Mouse (Mus musculus) liver, embryonic 13.5 days (tissue): ENCODE measurements around the gene Ngp. TPM values are rescaled to one million over a fixed set of nuclear protein-coding genes. Genes with fewer than 3 reads are reported as not detected.
"Not testable (repeated sequence)": the region's sequence is repeated elsewhere in the genome, so short reads cannot be mapped to it uniquely, and the experiment has no call there.

Experiments
- ATAC-seq: fragments of 200-750 bp; cut with Nextera tagmentation; 2 replicates; pipeline ENCODE4 v1.8.0; 2017; ENCODE audit warnings: low read depth, mild to moderate bottlenecking, moderate number of reproducible peaks, moderate library complexity
- DNase-seq: peaks from one replicate; pipeline ENCODE4 v3.0.0; 2022
- H3K27ac ChIP-seq: fragments of 300-500 bp; sonication (generic); 2 replicates; pipeline ENCODE4 v1.5.1; 2015; ENCODE audit warnings: moderate library complexity, mild to moderate bottlenecking, inconsistent platforms
- H3K27me3 ChIP-seq: fragments of 300-500 bp; sonication (generic); 2 replicates; pipeline ENCODE4 v1.6.1; 2015; ENCODE audit warnings: mild to moderate bottlenecking, inconsistent platforms
- H3K36me3 ChIP-seq: fragments of 300-500 bp; sonication (generic); 2 replicates; pipeline ENCODE4 v1.6.1; 2015; ENCODE audit warnings: mild to moderate bottlenecking, inconsistent platforms
- H3K4me1 ChIP-seq: fragments of 300-500 bp; sonication (generic); replicated peaks from 2 replicates; pipeline ENCODE4 v1.6.1; 2015; ENCODE audit warnings: inconsistent platforms
- H3K4me2 ChIP-seq: fragments of 300-500 bp; sonication (generic); 2 replicates; pipeline ENCODE4 v1.6.1; 2015; ENCODE audit warnings: inconsistent platforms, mild to moderate bottlenecking, moderate library complexity
- H3K4me3 ChIP-seq: fragments of 300-500 bp; sonication (generic); replicated peaks from 2 replicates; pipeline ENCODE4 v1.5.1; 2015; ENCODE audit warnings: mild to moderate bottlenecking, inconsistent platforms
- H3K9ac ChIP-seq: fragments of 300-500 bp; sonication (generic); 2 replicates; pipeline ENCODE4 v1.6.1; 2015; ENCODE audit warnings: mild to moderate bottlenecking, inconsistent platforms
- H3K9me3 ChIP-seq: fragments of 300-500 bp; sonication (generic); replicated peaks from 2 replicates; pipeline ENCODE4 v1.6.1; 2016; ENCODE audit warnings: inconsistent platforms
- WGBS: fragments of 180-500 bp; shearing (Covaris S2); methylation state at CpG from one replicate; pipeline ENCODE4 v1.1.7; 2015; ENCODE audit not compliant: insufficient replicate concordance; 5-methylcytosine and 5-hydroxymethylcytosine counted together
- polyA plus RNA-seq: library from polyadenylated mRNA; unstranded; fragments of >200 nt; fragmentation: Nextera tagmentation; extraction: Ambion mirVana; gene quantifications from 2 replicates; pipeline ENCODE4 v1.2.1, GENCODE M21; 2015

Ngp gene
- polyA plus RNA-seq, 1 experiment from 2014 or later: 46.6 TPM

DNA sequence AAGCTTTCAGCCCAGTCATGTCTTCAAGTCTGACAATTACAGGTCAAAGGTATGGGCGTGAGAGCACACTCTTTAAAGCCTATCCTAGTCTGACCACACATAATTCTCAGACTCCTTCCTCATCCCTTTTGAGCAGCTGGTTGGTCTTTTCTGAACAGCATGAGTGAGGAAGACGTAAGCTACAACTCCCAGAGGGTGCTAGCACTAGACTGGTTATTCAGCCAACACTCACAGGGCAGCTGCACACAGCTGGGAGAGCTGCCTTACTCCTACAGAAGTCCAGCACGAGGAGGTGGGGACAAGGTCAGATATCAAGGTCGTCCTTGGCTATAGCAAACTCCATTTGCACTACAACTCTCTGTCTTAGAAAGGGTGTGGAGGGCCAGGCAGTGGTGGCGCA lies 18.9 kb upstream of the Ngp start:
- H3K27me3 ChIP-seq: no peaks in the 10 kb centered on the region
- H3K9me3 ChIP-seq: no peaks in the 10 kb centered on the region
- WGBS: 70% methylated on average over 5 of the region's 5 CpGs
- no peak overlapping the region for H3K9ac ChIP-seq
- DNase-seq (no peak), ATAC-seq (no peak)
- no peak overlapping the region for H3K27ac ChIP-seq
- H3K36me3 ChIP-seq: peaks cover 22% of the 10 kb centered on the region; the same call in 1 of the 2 replicates
- no peak overlapping the region for H3K4me3 ChIP-seq
- H3K4me1 ChIP-seq: peaks cover 5% of the 10 kb centered on the region; the same call in 1 of the 2 replicates
- H3K4me2 ChIP-seq: no peak overlapping the region

DNA sequence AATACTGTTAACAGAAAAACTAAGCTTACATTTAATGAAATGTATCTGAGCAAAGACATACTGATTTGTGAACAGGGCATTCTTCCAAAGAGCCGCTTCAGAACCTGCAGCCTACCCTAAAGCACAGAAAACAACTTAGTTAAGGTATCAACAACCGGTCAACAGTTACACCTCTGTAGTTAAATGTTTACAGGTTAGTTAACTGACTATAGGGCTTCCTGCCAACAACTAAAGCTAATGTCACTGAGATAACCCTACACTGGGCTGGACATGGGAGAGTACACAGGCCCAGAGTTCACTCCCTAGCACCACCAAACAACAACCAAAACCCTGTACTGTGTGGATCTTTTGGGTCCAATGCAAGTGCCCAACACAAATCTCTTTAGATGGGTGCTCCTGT lies 16.8 kb upstream of the Ngp start:
- Histone ChIP-seq H3K27ac (no peak overlapping the region), H3K4me1 (peaks cover 22% of the 10 kb centered on the region), H3K9ac (no peak overlapping the region), H3K9me3 (no peaks in the 10 kb centered on the region), H3K27me3 (no peaks in the 10 kb centered on the region), H3K4me3 (no peak overlapping the region), H3K4me2 (no peak overlapping the region), H3K36me3 (peaks cover 19% of the 10 kb centered on the region; the same call in 1 of the 2 replicates)
- ATAC-seq (no peak), DNase-seq (no peak)
- 81% methylated on average over 2 of the region's 2 CpGs for WGBS

DNA sequence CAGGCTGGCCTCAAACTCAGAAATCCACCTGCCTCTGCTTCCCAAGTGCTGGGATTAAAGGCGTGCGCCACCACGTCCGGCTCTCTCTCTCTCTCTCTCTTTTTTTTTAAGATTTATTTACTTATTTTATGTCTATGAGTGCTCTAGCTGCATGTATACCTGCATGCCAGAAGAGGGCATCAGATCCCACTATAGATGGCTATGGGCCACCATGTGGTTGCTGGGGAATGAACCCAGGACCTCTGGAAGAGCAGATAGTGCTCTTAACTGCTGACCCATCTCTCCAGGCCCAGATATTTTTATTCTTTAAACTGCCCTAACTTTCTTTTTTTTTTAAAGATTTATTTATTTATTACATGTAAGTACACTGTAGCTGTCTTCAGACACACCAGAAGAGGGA lies 16.3 kb upstream of the Ngp start:
- DNase-seq, H3K4me2 ChIP-seq, H3K27me3 ChIP-seq, H3K9ac ChIP-seq, H3K9me3 ChIP-seq, H3K27ac ChIP-seq, ATAC-seq, H3K4me3 ChIP-seq: not testable (repeated sequence)
- peaks cover 22% of the 10 kb centered on the region for H3K4me1 ChIP-seq
- 82% methylated on average over 4 of the region's 4 CpGs for WGBS
- H3K36me3 ChIP-seq: peaks cover 18% of the 10 kb centered on the region; the same call in 1 of the 2 replicates

DNA sequence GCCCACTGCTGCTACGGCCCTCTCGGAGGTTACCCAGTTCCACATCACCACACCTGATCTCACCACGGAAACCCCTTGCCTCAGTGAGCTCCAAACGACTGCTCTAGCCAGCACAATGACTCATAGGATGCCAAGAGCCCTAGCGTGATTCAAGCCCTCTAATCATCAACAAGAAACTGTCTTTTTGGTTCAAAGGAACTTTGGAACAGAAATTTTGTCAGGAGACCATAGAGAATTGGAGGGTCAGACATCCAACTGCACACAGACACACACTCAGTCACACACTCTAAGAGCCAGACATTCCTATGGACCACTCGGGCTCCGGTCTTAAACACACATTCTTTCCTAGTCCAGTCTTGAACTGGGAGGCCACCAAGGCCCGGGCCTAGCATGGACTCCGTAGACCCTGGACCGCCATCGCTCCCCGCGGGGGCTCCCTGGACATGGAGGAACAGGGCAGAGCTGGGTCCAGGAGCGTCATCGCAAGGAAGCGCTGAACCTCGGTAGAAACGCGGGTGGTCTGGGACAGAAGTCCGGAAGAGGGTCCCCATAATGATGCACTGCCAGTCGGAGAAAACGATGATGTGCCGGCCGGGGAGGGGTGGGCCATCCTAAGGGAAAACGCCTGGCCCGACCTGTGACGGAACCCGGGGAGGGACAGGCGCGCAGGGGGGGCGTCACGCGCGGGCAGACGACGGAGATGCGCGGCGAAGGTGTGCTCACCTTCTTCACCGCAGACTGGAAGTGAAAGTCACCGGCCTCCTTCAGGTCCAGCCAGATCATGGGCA lies 12.0 kb upstream of the Ngp start:
- H3K9ac ChIP-seq: peak overlapping the region; percentile 87
- ATAC-seq (peak; percentile 59), DNase-seq (peak; percentile 32)
- H3K4me3 ChIP-seq: peak overlapping the region; percentile 87
- WGBS: 2% methylated on average over 41 of the region's 41 CpGs
- no peaks in the 10 kb centered on the region for H3K9me3 ChIP-seq
- H3K27ac ChIP-seq: peak overlapping the region; percentile 57
- 0 out of 2 replicates have a peak, but pooled peaks cover 14% of the 10 kb centered on the region for H3K36me3 ChIP-seq
- peaks cover 27% of the 10 kb centered on the region for H3K4me1 ChIP-seq
- H3K4me2 ChIP-seq: peak overlapping the region; percentile 95
- no peaks in the 10 kb centered on the region for H3K27me3 ChIP-seq

- peak; percentile 90 for DNase-seq
- ATAC-seq: peak; percentile 96
- H3K36me3 ChIP-seq: 0 out of 2 replicates have a peak, but pooled peaks cover 14% of the 10 kb centered on the region
- WGBS: under 1% methylated on average over 39 of the region's 39 CpGs
- H3K4me1 ChIP-seq: peaks cover 27% of the 10 kb centered on the region
- peak within 1 kb of the TSS; percentile 87 for H3K4me3 ChIP-seq
- peak within 1 kb of the TSS; percentile 87 for H3K9ac ChIP-seq
- peak within 1 kb of the TSS; percentile 95 for H3K4me2 ChIP-seq
- no peaks in the 10 kb centered on the region for H3K27me3 ChIP-seq
- H3K9me3 ChIP-seq: no peaks in the 10 kb centered on the region
- peak within 1 kb of the TSS; percentile 63 for H3K27ac ChIP-seq
These were observed 11.3 kb upstream of the Ngp start, which contains the start of gene Ptpn23 for GRCm38 (mm10) chr9:110408099-110408773. Gene Ptpn23, minus strand, starts transcription at chr9:110408213.

DNA sequence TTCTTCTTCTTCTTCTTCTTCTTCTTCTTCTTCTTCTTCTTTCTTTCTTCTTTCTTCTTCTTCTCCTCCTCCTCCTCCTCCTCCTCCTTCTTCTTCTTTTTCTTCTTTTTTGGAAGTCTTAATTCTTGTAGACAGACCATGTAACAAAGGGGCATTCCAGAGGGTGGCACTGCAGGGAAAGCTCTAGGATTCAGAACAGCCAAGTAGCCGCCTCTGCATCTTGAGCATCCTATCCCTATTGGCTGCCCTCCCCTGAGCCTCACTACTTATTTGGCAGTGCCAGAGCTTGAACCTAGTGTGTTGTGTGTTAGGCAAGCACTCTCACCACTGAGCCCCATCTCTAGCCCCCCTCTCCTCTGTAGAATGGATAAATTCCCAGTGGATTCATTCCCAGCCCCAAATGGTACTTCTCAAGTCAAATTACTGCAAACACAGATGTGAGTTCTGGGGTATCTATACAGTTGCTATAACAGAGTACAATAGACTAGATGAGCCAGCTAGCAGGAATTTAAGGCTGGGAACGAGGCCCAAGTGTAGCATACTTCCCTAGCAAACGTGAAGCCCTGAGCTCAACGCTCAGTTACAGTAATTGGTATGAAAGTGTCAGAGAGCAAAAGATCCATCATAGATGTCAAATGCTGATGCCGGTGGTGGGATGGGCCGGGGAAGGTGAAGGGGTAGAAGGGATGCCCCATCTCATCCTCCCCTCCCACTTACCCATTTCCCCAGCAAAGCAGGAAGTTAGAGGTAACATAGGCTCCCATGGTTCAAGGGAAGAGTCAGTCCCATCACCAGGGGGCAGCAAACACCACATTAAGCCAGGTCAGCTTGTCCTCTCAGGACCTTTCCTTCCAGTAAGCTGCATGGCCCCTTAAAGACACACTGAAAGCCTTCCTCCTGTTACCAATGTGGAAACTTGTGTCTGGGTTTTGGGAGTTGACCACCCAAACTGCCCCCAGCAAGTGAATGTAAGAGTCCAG lies 8.3 kb upstream of the Ngp start:
- 33% methylated on average over 6 of the region's 6 CpGs for WGBS

GRCm38 (mm10) chr9:110412926-110413325 lies 6.6 kb upstream of the Ngp start:
- H3K27ac ChIP-seq: no peak overlapping the region
- ATAC-seq: no peak
- peaks cover 9% of the 10 kb centered on the region for H3K4me1 ChIP-seq
- no peaks in the 10 kb centered on the region for H3K36me3 ChIP-seq
- no peaks in the 10 kb centered on the region for H3K27me3 ChIP-seq
- H3K4me3 ChIP-seq: no peak overlapping the region
- H3K9me3 ChIP-seq: no peaks in the 10 kb centered on the region
- H3K4me2 ChIP-seq: no peak overlapping the region
- DNase-seq: no peak
- no peak overlapping the region for H3K9ac ChIP-seq
- 69% methylated on average over 7 of the region's 7 CpGs for WGBS

More for the DNA sequence above, 8.3 kb upstream of the Ngp start:
- DNase-seq (peak; percentile 66), ATAC-seq (no peak)
- Histone ChIP-seq H3K27me3 (no peaks in the 10 kb centered on the region), H3K4me1 (peaks cover 21% of the 10 kb centered on the region), H3K9me3 (no peaks in the 10 kb centered on the region), H3K4me2 (no peak overlapping the region), H3K36me3 (no peaks in the 10 kb centered on the region), H3K9ac (no peak overlapping the region), H3K4me3 (no peak overlapping the region), H3K27ac (no peak overlapping the region)

DNA sequence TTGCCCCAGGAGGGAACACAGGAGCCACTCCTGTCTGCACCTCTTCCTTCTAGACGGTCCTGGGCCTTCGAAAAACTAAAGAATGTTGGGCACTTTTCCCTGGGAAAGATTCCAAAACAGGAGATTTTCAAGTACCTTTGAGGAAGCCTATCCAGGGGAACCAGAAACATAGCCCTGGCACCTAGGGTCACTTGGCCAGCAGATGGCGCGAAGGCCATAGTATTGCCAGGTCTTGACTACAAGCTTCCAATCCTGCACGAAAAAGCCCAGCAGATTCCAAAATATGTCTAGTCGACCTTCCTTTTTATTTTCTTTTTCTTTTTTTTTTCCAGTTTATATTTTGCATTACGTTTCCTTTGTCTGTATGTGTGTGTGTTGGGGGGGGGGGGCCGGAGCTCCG lies 5.8 kb upstream of the Ngp start:
- no peaks in the 10 kb centered on the region for H3K9me3 ChIP-seq
- H3K4me1 ChIP-seq: peaks cover 5% of the 10 kb centered on the region
- WGBS: 56% methylated on average over 9 of the region's 9 CpGs
- no peak overlapping the region for H3K27ac ChIP-seq
- ATAC-seq (no peak), DNase-seq (no peak)
- H3K27me3 ChIP-seq: no peaks in the 10 kb centered on the region
- no peak overlapping the region for H3K4me3 ChIP-seq
- H3K9ac ChIP-seq: no peak overlapping the region
- no peaks in the 10 kb centered on the region for H3K36me3 ChIP-seq
- H3K4me2 ChIP-seq: no peak overlapping the region

GRCm38 (mm10) chr9:110431241-110431640 lies 11.7 kb downstream of the Ngp start:
- no peak overlapping the region for H3K4me3 ChIP-seq
- no peak for DNase-seq
- 67% methylated on average over 8 of the region's 8 CpGs for WGBS
- H3K4me1 ChIP-seq: no peaks in the 10 kb centered on the region
- H3K9ac ChIP-seq: no peak overlapping the region
- no peaks in the 10 kb centered on the region for H3K27me3 ChIP-seq
- peaks cover 19% of the 10 kb centered on the region for H3K36me3 ChIP-seq
- H3K27ac ChIP-seq: no peak overlapping the region
- no peaks in the 10 kb centered on the region for H3K9me3 ChIP-seq
- no peak for ATAC-seq
- H3K4me2 ChIP-seq: no peak overlapping the region

DNA sequence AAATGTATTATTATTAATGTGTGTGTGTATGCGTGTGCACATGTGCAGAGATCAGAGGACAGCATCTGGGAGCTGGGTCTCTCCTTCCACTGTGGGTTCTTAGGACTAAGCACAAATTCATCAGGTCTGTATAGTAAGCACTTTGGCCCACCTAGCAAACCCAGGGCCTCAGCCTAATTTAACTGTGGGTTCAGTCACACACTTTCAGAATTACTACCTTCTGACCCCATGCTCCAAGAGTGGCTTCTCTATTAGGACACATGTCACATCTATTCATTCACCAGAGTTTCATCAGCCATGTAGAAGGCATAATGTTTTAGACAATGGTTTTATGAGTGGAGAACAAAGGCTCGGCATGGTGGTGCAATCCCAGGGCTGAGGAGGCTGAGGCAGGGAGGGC lies 13.5 kb downstream of the Ngp start:
- WGBS: 73% methylated on average over 2 of the region's 2 CpGs
- no peak overlapping the region for H3K4me2 ChIP-seq
- no peak overlapping the region for H3K4me3 ChIP-seq
- DNase-seq (no peak), ATAC-seq (no peak)
- H3K36me3 ChIP-seq: peaks cover 17% of the 10 kb centered on the region
- no peaks in the 10 kb centered on the region for H3K9me3 ChIP-seq
- H3K27me3 ChIP-seq: no peaks in the 10 kb centered on the region
- H3K9ac ChIP-seq: no peak overlapping the region
- no peaks in the 10 kb centered on the region for H3K4me1 ChIP-seq
- no peak overlapping the region for H3K27ac ChIP-seq

DNA sequence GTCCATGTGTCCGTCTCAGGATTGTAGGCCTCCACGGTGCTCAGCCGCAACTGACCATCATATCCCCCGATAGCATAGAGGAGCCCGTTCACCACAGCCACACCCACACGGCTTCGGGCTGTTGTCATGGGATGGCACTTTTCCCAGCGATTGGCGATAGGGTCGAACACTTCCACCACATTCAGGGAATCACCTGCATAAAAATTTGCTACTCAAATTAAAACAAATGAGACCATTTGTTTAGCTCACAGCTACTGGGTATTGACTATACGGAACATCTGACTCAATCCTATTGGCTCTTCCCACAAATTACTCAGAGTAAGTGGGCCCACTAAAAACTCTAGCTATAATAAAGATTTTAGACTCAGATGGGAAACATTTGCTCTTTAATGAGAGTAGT lies 16.5 kb downstream of the Ngp start:
- ATAC-seq: no peak

More for the DNA sequence above, 16.5 kb downstream of the Ngp start:
- Histone ChIP-seq H3K4me3 (no peak overlapping the region), H3K9me3 (no peaks in the 10 kb centered on the region), H3K27ac (no peak overlapping the region), H3K4me2 (no peak overlapping the region), H3K4me1 (peaks cover 14% of the 10 kb centered on the region), H3K9ac (no peak overlapping the region), H3K36me3 (peaks cover 7% of the 10 kb centered on the region), H3K27me3 (no peaks in the 10 kb centered on the region)
- WGBS: 89% methylated on average over 11 of the region's 11 CpGs
- no peak for DNase-seq
